Mouse (Mus musculus) colon, adult 2 months (tissue): ENCODE measurements around the gene Ugt1a2. TPM values are rescaled to one million over a fixed set of nuclear protein-coding genes. Genes with fewer than 3 reads are reported as not detected.

ENCODE experiments used
- polyA plus RNA-seq: library from polyadenylated mRNA; depleted of rRNA; stranded (reverse); fragments of >200 nt; gene quantifications from 2 replicates; pipeline ENCODE4 v1.2.3, GENCODE M21; 2012; rRNA removed

The Ugt1a2 gene
- polyA plus RNA-seq: 0.14 and 0.66 TPM in 2 replicates

GRCm38 (mm10) chr1:88200456-88200855, at the start of gene Ugt1a2:
TSS of gene Ugt1a2 (plus strand) at chr1:88200601.

GRCm38 (mm10) chr1:88165711-88166110, 34.7 kb upstream of the Ugt1a2 start, which contains the start of gene Ugt1a5:
TSS of gene Ugt1a5 (plus strand) at chr1:88166012.

GRCm38 (mm10) chr1:88205294-88205922, 5.0 kb downstream of the Ugt1a2 start, which contains the start of gene Dnajb3:
TSS of gene Dnajb3 (minus strand) at chr1:88205782.

GRCm38 (mm10) chr1:88211812-88212211, 11.4 kb downstream of the Ugt1a2 start, which contains the start of gene Ugt1a1:
TSS of gene Ugt1a1 (plus strand) at chr1:88211959.

GRCm38 (mm10) chr1:88226670-88227379, 26.4 kb downstream of the Ugt1a2 start, which contains the start of gene Mroh2a:
TSS of gene Mroh2a (plus strand) at chr1:88226986.

Other genes starting within 250 kb of the Ugt1a2 start
- gene Usp40, start 192.1 kb upstream of the Ugt1a2 start, polyA plus RNA-seq: 3.5 and 4.8 TPM in 2 replicates
- 0.47 TPM in 1 of 2 replicates, not detected in the other for gene Ugt1a10, start 145.2 kb upstream of the Ugt1a2 start, polyA plus RNA-seq
- not detected in 2 replicates for gene Ugt1a9, start 129.8 kb upstream of the Ugt1a2 start, polyA plus RNA-seq
- gene Ugt1a8, start 112.8 kb upstream of the Ugt1a2 start, polyA plus RNA-seq: not detected in 2 replicates
- gene Ugt1a7c, start 105.5 kb upstream of the Ugt1a2 start, polyA plus RNA-seq: 100.0 and 115 TPM in 2 replicates
- 1.1 and 30.2 TPM in 2 replicates for gene Ugt1a6b, start 97.3 kb upstream of the Ugt1a2 start, polyA plus RNA-seq
- gene Ugt1a6a, start 65.8 kb upstream of the Ugt1a2 start, polyA plus RNA-seq: 28.4 and 34.7 TPM in 2 replicates
- 0.19 and 0.22 TPM in 2 replicates for gene Ugt1a5, start 34.6 kb upstream of the Ugt1a2 start, polyA plus RNA-seq
- 0.61 and 1.2 TPM in 2 replicates for gene Dnajb3, start 5.2 kb downstream of the Ugt1a2 start, polyA plus RNA-seq
- 12.7 and 44.6 TPM in 2 replicates for gene Ugt1a1, start 11.4 kb downstream of the Ugt1a2 start, polyA plus RNA-seq
- 0.26 and 0.35 TPM in 2 replicates for gene Mroh2a, start 26.4 kb downstream of the Ugt1a2 start, polyA plus RNA-seq
- 34.2 and 59.4 TPM in 2 replicates for gene Hjurp, start 77.0 kb downstream of the Ugt1a2 start, polyA plus RNA-seq
- gene Trpm8, start 77.1 kb downstream of the Ugt1a2 start, polyA plus RNA-seq: not detected in 2 replicates
- gene Spp2, start 206.4 kb downstream of the Ugt1a2 start, polyA plus RNA-seq: not detected in 2 replicates